Mouse (Mus musculus): ENCODE data around the gene Myod1. TPM values are rescaled to one million over a fixed set of nuclear protein-coding genes. Genes with fewer than 3 reads are reported as not detected.

Myod1 gene
- 0.19 TPM in 1 of 2 replicates, not detected in the other for polyA plus RNA-seq (2015; fragmentation: Nextera tagmentation; extraction: Ambion mirVana)

DNA sequence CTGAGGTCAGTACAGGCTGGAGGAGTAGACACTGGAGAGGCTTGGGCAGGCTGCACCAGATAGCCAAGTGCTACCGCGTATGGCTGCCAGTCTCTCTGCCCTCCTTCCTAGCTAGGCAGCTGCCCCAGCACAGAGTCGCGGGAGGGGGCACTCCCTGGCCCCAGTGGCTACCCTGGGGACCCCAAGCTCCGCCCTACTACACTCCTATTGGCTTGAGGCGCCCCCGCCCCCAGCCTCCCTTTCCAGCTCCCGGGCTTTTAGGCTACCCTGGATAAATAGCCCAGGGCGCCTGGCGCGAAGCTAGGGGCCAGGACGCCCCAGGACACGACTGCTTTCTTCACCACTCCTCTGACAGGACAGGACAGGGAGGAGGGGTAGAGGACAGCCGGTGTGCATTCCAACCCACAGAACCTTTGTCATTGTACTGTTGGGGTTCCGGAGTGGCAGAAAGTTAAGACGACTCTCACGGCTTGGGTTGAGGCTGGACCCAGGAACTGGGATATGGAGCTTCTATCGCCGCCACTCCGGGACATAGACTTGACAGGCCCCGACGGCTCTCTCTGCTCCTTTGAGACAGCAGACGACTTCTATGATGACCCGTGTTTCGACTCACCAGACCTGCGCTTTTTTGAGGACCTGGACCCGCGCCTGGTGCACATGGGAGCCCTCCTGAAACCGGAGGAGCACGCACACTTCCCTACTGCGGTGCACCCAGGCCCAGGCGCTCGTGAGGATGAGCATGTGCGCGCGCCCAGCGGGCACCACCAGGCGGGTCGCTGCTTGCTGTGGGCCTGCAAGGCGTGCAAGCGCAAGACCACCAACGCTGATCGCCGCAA is at the start of gene Myod1:
TSS of gene Myod1 (plus strand) at position 303 of the 836 bp plus-strand sequence.
- Histone ChIP-seq H3K9me3 (replicated peaks; ENCODE audit: control insufficient read depth, low read length, poor library complexity, severe bottlenecking) (no peaks in the 10 kb centered on the region), H3K27ac (ENCODE audit: low read length) (no peak within 1 kb of the TSS), H3K4me1 (ENCODE audit: control insufficient read depth, insufficient read depth, low read length) (peaks cover 14% of the 10 kb centered on the region), H3K9ac (ENCODE audit: low read depth, low read length) (peak within 1 kb of the TSS; percentile 31; the same call in 1 of the 2 replicates), H3K36me3 (ENCODE audit: control insufficient read depth, insufficient read depth, low read length) (no peaks in the 10 kb centered on the region), H3K4me3 (ENCODE audit: low read depth, low read length) (peak within 1 kb of the TSS; percentile 29), H3K27me3 (ENCODE audit: control insufficient read depth, insufficient read depth, low read depth, low read length) (peaks cover 58% of the 10 kb centered on the region), H3K4me2 (ENCODE audit: low read length) (peak within 1 kb of the TSS; percentile 53)
- ATAC-seq = peak; percentile 27; the same call in 1 of the 2 replicates
- 3% methylated on average over 44 of the region's 44 CpGs for WGBS

DNA sequence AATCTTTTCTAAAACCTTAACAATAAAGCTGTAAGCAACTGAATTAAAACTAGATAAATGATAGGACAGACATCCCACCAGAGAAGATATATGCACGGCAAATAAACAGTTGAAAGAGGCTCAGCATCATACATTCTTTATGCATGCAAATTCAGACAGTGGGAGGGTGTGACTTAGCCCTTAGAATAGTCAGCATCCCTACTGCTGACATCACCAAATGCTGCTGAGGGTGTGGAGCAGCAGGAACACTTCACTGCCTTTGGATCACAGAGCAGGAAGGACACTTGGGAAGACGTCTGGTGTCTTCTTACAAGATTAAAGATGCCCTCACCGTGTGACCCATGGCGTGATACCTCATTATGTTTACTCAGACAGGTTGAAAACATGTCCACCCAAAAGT is 48.4 kb upstream of the Myod1 start:
- WGBS = 75% methylated on average over 4 of the region's 4 CpGs
- H3K4me2 ChIP-seq (ENCODE audit: low read length) = no peak overlapping the region

DNA sequence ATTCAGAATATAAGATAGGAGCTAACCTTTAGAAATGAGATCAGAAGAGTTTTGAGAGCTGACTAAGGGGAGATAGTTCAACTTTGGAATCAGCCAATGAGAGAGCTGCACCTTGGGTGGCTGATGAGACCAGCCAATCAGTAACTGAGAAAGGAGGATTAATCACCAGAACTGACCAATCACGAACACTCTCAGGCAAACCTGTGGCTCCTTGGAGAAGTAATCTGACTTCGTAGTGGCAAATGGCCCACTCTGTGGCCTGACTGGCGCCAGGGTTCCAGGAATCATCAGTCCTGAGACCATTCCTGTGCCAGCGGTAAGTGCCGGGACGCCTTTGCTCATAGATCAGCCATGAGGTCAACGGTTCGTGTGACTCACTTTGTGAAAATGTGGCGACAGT is 38.9 kb upstream of the Myod1 start:
- Histone ChIP-seq H3K4me1 (ENCODE audit: control insufficient read depth, insufficient read depth, low read length) (no peaks in the 10 kb centered on the region), H3K27me3 (ENCODE audit: control insufficient read depth, insufficient read depth, low read depth, low read length) (no peaks in the 10 kb centered on the region), H3K27ac (ENCODE audit: low read length) (no peak overlapping the region), H3K36me3 (ENCODE audit: control insufficient read depth, insufficient read depth, low read length) (no peaks in the 10 kb centered on the region), H3K9me3 (replicated peaks; ENCODE audit: control insufficient read depth, low read length, poor library complexity, severe bottlenecking) (no peaks in the 10 kb centered on the region), H3K9ac (ENCODE audit: low read depth, low read length) (no peak overlapping the region), H3K4me3 (ENCODE audit: low read depth, low read length) (no peak overlapping the region), H3K4me2 (ENCODE audit: low read length) (no peak overlapping the region)
- WGBS = 94% methylated on average over 9 of the region's 9 CpGs
- ATAC-seq = no peak

More for the DNA sequence above, 48.4 kb upstream of the Myod1 start:
- no peak for ATAC-seq
- Histone ChIP-seq H3K36me3 (ENCODE audit: control insufficient read depth, insufficient read depth, low read length) (no peaks in the 10 kb centered on the region), H3K4me1 (ENCODE audit: control insufficient read depth, insufficient read depth, low read length) (no peaks in the 10 kb centered on the region), H3K4me3 (ENCODE audit: low read depth, low read length) (no peak overlapping the region), H3K9ac (ENCODE audit: low read depth, low read length) (no peak overlapping the region), H3K27me3 (ENCODE audit: control insufficient read depth, insufficient read depth, low read depth, low read length) (no peaks in the 10 kb centered on the region), H3K27ac (ENCODE audit: low read length) (no peak overlapping the region), H3K9me3 (replicated peaks; ENCODE audit: control insufficient read depth, low read length, poor library complexity, severe bottlenecking) (no peaks in the 10 kb centered on the region)

DNA sequence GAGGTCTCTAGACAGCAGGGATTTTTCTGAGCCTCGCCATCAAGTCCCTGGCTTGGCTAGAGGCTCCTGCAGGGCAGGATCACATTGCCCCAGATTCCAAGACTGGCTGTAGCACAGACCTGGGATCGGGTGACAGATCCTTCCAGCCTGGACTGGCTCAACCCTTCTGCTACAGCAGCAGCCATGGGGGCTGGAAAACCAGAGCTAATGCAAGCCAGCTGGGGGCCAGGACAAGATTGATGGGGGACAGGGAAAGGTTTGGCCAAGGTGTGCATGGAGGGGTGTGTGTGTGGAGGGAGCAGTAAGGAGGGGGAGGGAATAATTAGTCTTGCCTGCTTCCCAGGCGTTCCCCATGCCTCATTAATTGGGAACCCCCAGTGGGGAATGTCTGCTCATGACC is 36.5 kb upstream of the Myod1 start:
- no peak for ATAC-seq
- Histone ChIP-seq H3K36me3 (ENCODE audit: control insufficient read depth, insufficient read depth, low read length) (no peaks in the 10 kb centered on the region), H3K4me3 (ENCODE audit: low read depth, low read length) (no peak overlapping the region), H3K4me2 (ENCODE audit: low read length) (no peak overlapping the region), H3K9me3 (replicated peaks; ENCODE audit: control insufficient read depth, low read length, poor library complexity, severe bottlenecking) (no peaks in the 10 kb centered on the region), H3K27ac (ENCODE audit: low read length) (no peak overlapping the region), H3K27me3 (ENCODE audit: control insufficient read depth, insufficient read depth, low read depth, low read length) (no peaks in the 10 kb centered on the region), H3K9ac (ENCODE audit: low read depth, low read length) (no peak overlapping the region), H3K4me1 (ENCODE audit: control insufficient read depth, insufficient read depth, low read length) (no peaks in the 10 kb centered on the region)
- WGBS = 45% methylated on average over 3 of the region's 3 CpGs

DNA sequence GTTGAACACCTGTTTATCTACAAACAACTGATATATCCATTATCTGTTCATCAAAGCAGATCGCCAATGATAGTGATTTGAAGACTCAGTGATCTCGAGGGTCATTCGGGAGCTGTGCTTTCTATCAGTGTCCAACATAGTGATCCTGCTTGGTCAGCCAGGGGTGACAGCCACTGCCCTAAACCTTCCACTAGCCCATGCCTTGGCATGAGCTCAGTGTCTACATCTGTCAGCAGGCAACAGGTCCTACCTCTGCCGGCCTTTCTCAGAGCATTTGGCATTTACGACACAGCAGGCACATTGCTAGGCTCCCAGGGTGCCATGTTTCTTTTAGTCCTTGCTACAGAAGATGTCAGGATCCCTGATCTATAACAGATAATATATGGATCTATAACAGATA is 36.0 kb upstream of the Myod1 start:
- Histone ChIP-seq H3K4me2 (ENCODE audit: low read length) (no peak overlapping the region), H3K27me3 (ENCODE audit: control insufficient read depth, insufficient read depth, low read depth, low read length) (no peaks in the 10 kb centered on the region), H3K9me3 (replicated peaks; ENCODE audit: control insufficient read depth, low read length, poor library complexity, severe bottlenecking) (no peaks in the 10 kb centered on the region), H3K9ac (ENCODE audit: low read depth, low read length) (no peak overlapping the region), H3K27ac (ENCODE audit: low read length) (no peak overlapping the region), H3K4me1 (ENCODE audit: control insufficient read depth, insufficient read depth, low read length) (no peaks in the 10 kb centered on the region), H3K36me3 (ENCODE audit: control insufficient read depth, insufficient read depth, low read length) (no peaks in the 10 kb centered on the region), H3K4me3 (ENCODE audit: low read depth, low read length) (no peak overlapping the region)
- 89% methylated on average over 5 of the region's 5 CpGs for WGBS
- no peak for ATAC-seq

DNA sequence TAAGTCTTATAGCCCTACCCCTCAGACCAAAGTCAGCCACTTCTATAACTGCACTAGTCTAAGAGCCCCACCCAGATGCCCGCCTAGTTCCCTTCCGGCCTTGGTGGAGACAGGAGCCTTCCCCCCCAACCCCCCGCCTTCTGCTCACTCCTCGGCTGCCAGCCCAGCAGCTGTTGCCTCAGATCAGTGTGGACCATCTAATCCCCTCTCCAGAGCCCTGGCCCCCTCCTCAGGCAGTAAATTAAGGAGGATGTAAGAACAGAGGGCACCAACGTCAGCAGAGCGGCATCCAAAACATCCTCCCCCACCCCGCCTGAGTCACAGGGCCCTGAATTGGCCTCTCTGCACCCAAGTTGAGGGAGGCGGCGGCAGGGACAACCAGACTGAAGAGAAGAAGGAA is 34.8 kb upstream of the Myod1 start:
- H3K9ac ChIP-seq (ENCODE audit: low read depth, low read length) = no peak overlapping the region
- no peaks in the 10 kb centered on the region for H3K27me3 ChIP-seq (ENCODE audit: control insufficient read depth, insufficient read depth, low read depth, low read length)
- H3K4me1 ChIP-seq (ENCODE audit: control insufficient read depth, insufficient read depth, low read length) = no peaks in the 10 kb centered on the region
- no peak overlapping the region for H3K4me3 ChIP-seq (ENCODE audit: low read depth, low read length)
- H3K9me3 ChIP-seq (replicated peaks; ENCODE audit: control insufficient read depth, low read length, poor library complexity, severe bottlenecking) = no peaks in the 10 kb centered on the region
- 81% methylated on average over 9 of the region's 9 CpGs for WGBS
- ATAC-seq = no peak
- no peak overlapping the region for H3K27ac ChIP-seq (ENCODE audit: low read length)
- no peaks in the 10 kb centered on the region for H3K36me3 ChIP-seq (ENCODE audit: control insufficient read depth, insufficient read depth, low read length)
- H3K4me2 ChIP-seq (ENCODE audit: low read length) = no peak overlapping the region

DNA sequence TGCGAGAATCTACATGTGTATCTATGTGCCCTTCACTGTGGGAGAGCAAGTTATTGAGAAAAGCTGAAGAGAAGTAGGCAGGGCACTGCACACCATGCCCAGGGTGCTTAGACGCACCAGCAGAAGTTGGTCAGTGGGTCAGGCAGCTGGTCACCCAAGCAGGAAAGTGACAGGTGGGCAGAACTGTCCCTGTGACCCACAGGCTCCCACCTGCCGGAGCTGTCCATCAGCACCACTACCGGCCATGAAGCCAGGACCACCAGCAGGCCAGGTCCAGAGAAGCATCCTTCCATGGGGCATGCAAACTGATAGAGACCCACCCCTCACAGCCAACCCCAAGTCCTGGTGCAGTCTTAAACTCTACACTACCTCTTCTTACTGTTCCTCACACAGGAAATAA is 28.6 kb upstream of the Myod1 start:
- no peaks in the 10 kb centered on the region for H3K36me3 ChIP-seq (ENCODE audit: control insufficient read depth, insufficient read depth, low read length)
- no peak overlapping the region for H3K4me3 ChIP-seq (ENCODE audit: low read depth, low read length)
- no peak overlapping the region for H3K4me2 ChIP-seq (ENCODE audit: low read length)
- H3K9ac ChIP-seq (ENCODE audit: low read depth, low read length) = no peak overlapping the region
- H3K4me1 ChIP-seq (ENCODE audit: control insufficient read depth, insufficient read depth, low read length) = peaks cover 4% of the 10 kb centered on the region; the same call in 1 of the 2 replicates
- H3K9me3 ChIP-seq (replicated peaks; ENCODE audit: control insufficient read depth, low read length, poor library complexity, severe bottlenecking) = no peaks in the 10 kb centered on the region
- H3K27me3 ChIP-seq (ENCODE audit: control insufficient read depth, insufficient read depth, low read depth, low read length) = peaks cover 25% of the 10 kb centered on the region
- 70% methylated on average over 4 of the region's 4 CpGs for WGBS
- no peak overlapping the region for H3K27ac ChIP-seq (ENCODE audit: low read length)
- no peak for ATAC-seq

DNA sequence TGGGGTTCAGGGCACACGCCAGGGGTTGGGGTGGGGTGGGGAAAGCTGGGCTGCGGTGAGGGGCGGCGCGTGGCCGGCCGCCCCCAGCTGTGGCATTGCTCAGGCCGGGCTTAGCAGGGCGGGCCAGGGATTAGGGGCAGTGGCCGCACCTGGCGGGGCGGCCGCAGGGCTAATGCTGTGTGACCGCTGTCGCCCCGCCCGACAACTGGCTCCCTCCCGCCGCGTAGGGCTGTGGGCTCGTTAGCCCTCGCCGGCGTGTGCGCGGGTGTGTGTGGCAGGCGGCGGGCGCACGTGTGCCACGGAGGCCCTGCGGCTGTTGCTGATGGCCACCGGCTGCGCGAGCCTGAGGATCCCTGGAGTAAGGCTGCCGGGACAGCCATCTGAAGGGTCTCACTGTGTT is 27.5 kb upstream of the Myod1 start:
- H3K27me3 ChIP-seq (ENCODE audit: control insufficient read depth, insufficient read depth, low read depth, low read length) = peaks cover 25% of the 10 kb centered on the region
- under 1% methylated on average over 32 of the region's 36 CpGs for WGBS
- H3K36me3 ChIP-seq (ENCODE audit: control insufficient read depth, insufficient read depth, low read length) = no peaks in the 10 kb centered on the region
- peak overlapping the region; percentile 53 for H3K9ac ChIP-seq (ENCODE audit: low read depth, low read length)
- peaks cover 4% of the 10 kb centered on the region; the same call in 1 of the 2 replicates for H3K4me1 ChIP-seq (ENCODE audit: control insufficient read depth, insufficient read depth, low read length)
- H3K9me3 ChIP-seq (replicated peaks; ENCODE audit: control insufficient read depth, low read length, poor library complexity, severe bottlenecking) = no peaks in the 10 kb centered on the region
- ATAC-seq = peak; percentile 25; the same call in 1 of the 2 replicates
- peak overlapping the region; percentile 31 for H3K4me3 ChIP-seq (ENCODE audit: low read depth, low read length)
- H3K4me2 ChIP-seq (ENCODE audit: low read length) = peak overlapping the region; percentile 57
- H3K27ac ChIP-seq (ENCODE audit: low read length) = no peak overlapping the region

DNA sequence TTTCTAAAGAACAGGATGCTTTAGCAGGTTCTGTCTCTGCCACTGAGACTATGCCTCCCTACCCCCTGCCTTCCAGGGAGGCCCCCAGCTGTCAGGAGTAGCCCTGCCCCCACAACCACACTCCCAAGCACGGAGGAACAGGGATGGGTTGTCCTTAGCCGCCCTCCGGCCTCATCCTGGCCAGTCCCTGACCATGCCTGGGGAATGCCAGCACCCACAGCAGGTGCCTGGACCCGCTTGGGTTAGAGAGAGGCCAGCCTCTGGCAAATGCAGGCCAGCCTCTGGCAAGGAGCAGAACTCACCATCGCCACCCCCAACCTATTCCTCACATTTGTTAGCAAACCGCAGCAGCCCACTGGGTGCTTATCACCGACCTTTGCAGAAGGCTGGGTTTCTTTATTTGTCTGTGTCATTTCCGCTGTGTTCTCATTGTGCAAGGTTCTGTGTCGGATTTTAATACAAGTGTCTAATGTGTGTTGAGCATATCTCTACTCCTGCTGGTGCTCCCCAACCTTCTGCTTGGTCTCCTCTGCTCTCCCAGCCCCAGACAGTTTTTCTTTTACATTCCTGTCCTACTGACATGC is 26.1 kb upstream of the Myod1 start:
- H3K27ac ChIP-seq (ENCODE audit: low read length) = no peak overlapping the region
- H3K9me3 ChIP-seq (replicated peaks; ENCODE audit: control insufficient read depth, low read length, poor library complexity, severe bottlenecking) = no peaks in the 10 kb centered on the region
- peaks cover 25% of the 10 kb centered on the region for H3K27me3 ChIP-seq (ENCODE audit: control insufficient read depth, insufficient read depth, low read depth, low read length)
- peaks cover 4% of the 10 kb centered on the region; the same call in 1 of the 2 replicates for H3K4me1 ChIP-seq (ENCODE audit: control insufficient read depth, insufficient read depth, low read length)
- ATAC-seq = no peak
- H3K9ac ChIP-seq (ENCODE audit: low read depth, low read length) = no peak overlapping the region
- no peaks in the 10 kb centered on the region for H3K36me3 ChIP-seq (ENCODE audit: control insufficient read depth, insufficient read depth, low read length)
- H3K4me2 ChIP-seq (ENCODE audit: low read length) = no peak overlapping the region
- WGBS = 51% methylated on average over 9 of the region's 9 CpGs
- no peak overlapping the region for H3K4me3 ChIP-seq (ENCODE audit: low read depth, low read length)

Data from midbrain, embryonic 16.5 days (tissue).